21 mouse cellular contexts compared by ENCODE assay signal in the genomic region with DNA sequence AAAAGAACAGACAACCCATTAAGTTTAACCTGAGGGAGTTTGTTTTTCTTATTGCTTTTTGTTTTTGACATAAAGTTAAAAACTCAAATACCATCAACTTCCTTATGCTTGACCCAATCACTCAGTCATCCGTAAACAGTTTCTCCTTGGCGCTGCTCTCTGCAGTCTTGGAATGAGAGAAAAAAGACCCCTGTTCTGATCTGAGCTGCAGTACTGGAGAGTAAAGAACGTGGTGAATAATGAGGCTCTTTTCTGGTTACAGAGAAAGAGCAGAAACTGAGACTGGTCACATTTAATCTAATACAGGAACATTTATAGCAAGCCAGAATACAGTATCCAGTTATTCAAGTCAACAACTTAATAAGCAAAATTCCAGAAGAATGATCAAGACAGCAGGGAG. TPM values are rescaled to one million over a fixed set of nuclear protein-coding genes. Genes with fewer than 3 reads are reported as not detected.
A peak's percentile ranks its signal among the peaks of the same experiment; 100 is the strongest.
DNase-seq lines count a peak whose midpoint lies in the region; ATAC-seq and TF ChIP-seq lines count a peak whose summit lies in the region.
"Had no signal": no experiment of that assay in that cellular context is flagged by ENCODE, and none has a peak within 500 bp of the region (broad histone marks: within the 10 kb centered on the region; RNA-seq: fewer than 3 reads in every experiment).

No protein-coding gene starts in this region.

- peak; percentile 49; the same call in 1 of the 2 replicates for ATAC-seq in forebrain, embryonic 15.5 days (replicated peaks)
- no peak for ATAC-seq in forebrain, postnatal 0 days
- no peak for ATAC-seq in intestine, embryonic 15.5 days
- no peak for ATAC-seq in intestine, postnatal 0 days

- no peak overlapping the region for H3K4me3 ChIP-seq in forebrain, embryonic 15.5 days
- H3K4me3 ChIP-seq in forebrain, postnatal 0 days (ENCODE audit: low read depth, low read length): no peak overlapping the region
- H3K4me3 ChIP-seq in intestine, embryonic 15.5 days (replicated peaks): no peak overlapping the region
- H3K4me3 ChIP-seq in intestine, postnatal 0 days (ENCODE audit: low read depth, low read length): no peak overlapping the region
- no peak overlapping the region for H3K4me3 ChIP-seq in cerebellum, adult 2 months (replicated peaks; ENCODE audit: insufficient read depth, low read depth, low read length)
- H3K4me3 ChIP-seq: heart, embryonic 13.5 days; liver, embryonic 13.5 days had no signal

- no peaks in the 10 kb centered on the region for H3K9me3 ChIP-seq in forebrain, embryonic 15.5 days
- no peaks in the 10 kb centered on the region for H3K9me3 ChIP-seq in forebrain, postnatal 0 days (ENCODE audit: low read length)
- H3K9me3 ChIP-seq in intestine, embryonic 15.5 days: no peaks in the 10 kb centered on the region
- H3K9me3 ChIP-seq in intestine, postnatal 0 days (ENCODE audit: control insufficient read depth): no peaks in the 10 kb centered on the region
- H3K9me3 ChIP-seq: G1E; heart, embryonic 13.5 days; liver, embryonic 13.5 days had no signal

- no peaks in the 10 kb centered on the region for H3K36me3 ChIP-seq in forebrain, embryonic 15.5 days
- no peaks in the 10 kb centered on the region for H3K36me3 ChIP-seq in forebrain, postnatal 0 days (ENCODE audit: insufficient read depth)
- H3K36me3 ChIP-seq in intestine, embryonic 15.5 days: no peaks in the 10 kb centered on the region
- no peaks in the 10 kb centered on the region for H3K36me3 ChIP-seq in intestine, postnatal 0 days (ENCODE audit: control insufficient read depth, insufficient read depth)
- H3K36me3 ChIP-seq: G1E; heart, embryonic 13.5 days; liver, embryonic 13.5 days had no signal

- H3K9ac ChIP-seq in forebrain, embryonic 15.5 days (replicated peaks): no peak overlapping the region
- H3K9ac ChIP-seq in forebrain, postnatal 0 days: no peak overlapping the region
- no peak overlapping the region for H3K9ac ChIP-seq in intestine, embryonic 15.5 days
- no peak overlapping the region for H3K9ac ChIP-seq in intestine, postnatal 0 days (ENCODE audit: low read depth, low read length)
- H3K9ac ChIP-seq: heart, embryonic 13.5 days; liver, embryonic 13.5 days; lung, embryonic 14.5 days had no signal

- H3K4me2 ChIP-seq in forebrain, embryonic 15.5 days (replicated peaks): no peak overlapping the region
- no peak overlapping the region for H3K4me2 ChIP-seq in forebrain, postnatal 0 days (ENCODE audit: low read depth)
- H3K4me2 ChIP-seq in intestine, embryonic 15.5 days (replicated peaks): no peak overlapping the region
- no peak overlapping the region for H3K4me2 ChIP-seq in intestine, postnatal 0 days (replicated peaks; ENCODE audit: low read depth)
- H3K4me2 ChIP-seq: heart, embryonic 13.5 days; liver, embryonic 13.5 days; lung, embryonic 14.5 days had no signal

- no peak for TF ChIP-seq POLR2A in brain, embryonic 14.5 days (IDR thresholded peaks at IDR 0.05; ENCODE audit: borderline replicate concordance, extremely low read depth, insufficient read depth, insufficient read length, poor library complexity, severe bottlenecking)
- no peak for TF ChIP-seq POLR2A in cerebellum, adult 2 months (IDR thresholded peaks at IDR 0.05; ENCODE audit: borderline replicate concordance, insufficient read depth, low read length)

- H3K27me3 ChIP-seq in forebrain, embryonic 15.5 days: no peaks in the 10 kb centered on the region
- no peaks in the 10 kb centered on the region for H3K27me3 ChIP-seq in forebrain, postnatal 0 days (ENCODE audit: insufficient read depth, low read length)
- H3K27me3 ChIP-seq in intestine, embryonic 15.5 days (replicated peaks): no peaks in the 10 kb centered on the region
- no peaks in the 10 kb centered on the region for H3K27me3 ChIP-seq in intestine, postnatal 0 days (replicated peaks; ENCODE audit: control insufficient read depth, insufficient read depth, low read length)
- no peaks in the 10 kb centered on the region; the same call in 1 of the 2 replicates for H3K27me3 ChIP-seq in cerebellum, adult 2 months (ENCODE audit: control insufficient read depth, insufficient read depth, low read length)
- H3K27me3 ChIP-seq: heart, embryonic 13.5 days; liver, embryonic 13.5 days had no signal

- H3K4me1 ChIP-seq in forebrain, embryonic 15.5 days: peaks cover 13% of the 10 kb centered on the region
- peaks cover 8% of the 10 kb centered on the region; the same call in 1 of the 2 replicates for H3K4me1 ChIP-seq in forebrain, postnatal 0 days (ENCODE audit: insufficient read depth)
- H3K4me1 ChIP-seq in intestine, embryonic 15.5 days (replicated peaks): peaks cover 7% of the 10 kb centered on the region; the same call in 1 of the 2 replicates
- H3K4me1 ChIP-seq in intestine, postnatal 0 days (replicated peaks; ENCODE audit: control insufficient read depth, insufficient read depth, low read length): no peaks in the 10 kb centered on the region
- H3K4me1 ChIP-seq in cerebellum, adult 2 months (ENCODE audit: control insufficient read depth, insufficient read depth, low read length): no peaks in the 10 kb centered on the region
- H3K4me1 ChIP-seq: liver, embryonic 13.5 days had no signal

- 25% methylated on average over 3 of the region's 3 CpGs for WGBS in forebrain, embryonic 15.5 days
- WGBS in forebrain, postnatal 0 days: 18% methylated on average over 3 of the region's 3 CpGs
- 40% methylated on average over 3 of the region's 3 CpGs for WGBS in intestine, embryonic 15.5 days
- 62% methylated on average over 3 of the region's 3 CpGs for WGBS in intestine, postnatal 0 days
- WGBS in cerebellum, adult 2 months: 27% methylated on average over 3 of the region's 3 CpGs

- TF ChIP-seq CTCF in forebrain, postnatal 0 days (IDR thresholded peaks at IDR 0.05; ENCODE audit: low read depth): no peak
- TF ChIP-seq CTCF in intestine, postnatal 0 days (IDR thresholded peaks at IDR 0.05; ENCODE audit: low read depth): no peak
- TF ChIP-seq CTCF in brain, embryonic 14.5 days (IDR thresholded peaks at IDR 0.05; ENCODE audit: borderline replicate concordance, extremely low read depth, insufficient read depth, insufficient read length): no peak
- TF ChIP-seq CTCF in cerebellum, adult 2 months (IDR thresholded peaks at IDR 0.05; ENCODE audit: borderline replicate concordance, insufficient read depth, low read depth, low read length): no peak

- DNase-seq in forebrain, postnatal 0 days: no peak
- peak; percentile 60 for DNase-seq in brain, embryonic 14.5 days (ENCODE audit: low read depth)
- DNase-seq in retina, postnatal 1 day: peak; percentile 30
- no peak for DNase-seq in cerebellum, adult 2 months
- no peak for DNase-seq in c-Kit-positive CD71-positive TER-119-positive erythroid progenitor cells, embryonic 14.5 days (ENCODE audit: low spot score)
- DNase-seq: adrenal gland, postnatal 25 days; cerebellum, adult 18-20 months; gastrocnemius, postnatal 14 days; heart, adult 18-20 months; kidney, adult 11 months; kidney, postnatal 36 days; layer of hippocampus, adult 9-11 months; liver, embryonic 13.5 days; lung, embryonic 14.5 days; lung, postnatal 36 days; right cerebral cortex, adult 18-20 months had no signal

- peak overlapping the region; percentile 20; the same call in 1 of the 2 replicates for H3K27ac ChIP-seq in forebrain, embryonic 15.5 days (replicated peaks)
- H3K27ac ChIP-seq in forebrain, postnatal 0 days (ENCODE audit: low read depth, low read length): no peak overlapping the region
- peak overlapping the region; percentile 6; the same call in 1 of the 2 replicates for H3K27ac ChIP-seq in intestine, embryonic 15.5 days
- H3K27ac ChIP-seq in intestine, postnatal 0 days (ENCODE audit: low read depth, low read length): no peak overlapping the region
- no peak overlapping the region for H3K27ac ChIP-seq in cerebellum, adult 2 months (ENCODE audit: insufficient read depth, low read length)
- H3K27ac ChIP-seq: heart, embryonic 13.5 days; liver, embryonic 13.5 days had no signal

RNA-seq across cellular contexts. Expression of gene Ccn2, which starts 21.8 kb away (rescaled TPM):
- polyA plus RNA-seq in forebrain, embryonic 15.5 days (2015; fragmentation: Nextera tagmentation; extraction: Ambion mirVana): 2.3 and 2.4 TPM in 2 replicates
- 13.7 and 18.6 TPM in 2 replicates for total RNA-seq in forebrain, postnatal 0 days (2014; rRNA removed)
- polyA plus RNA-seq in forebrain, postnatal 0 days (2015; fragmentation: Nextera tagmentation; extraction: Ambion mirVana): 2.9 and 4.4 TPM in 2 replicates
- polyA plus RNA-seq in intestine, embryonic 15.5 days (2015; fragmentation: Nextera tagmentation; extraction: Ambion mirVana): 9.3 and 10.1 TPM in 2 replicates
- 7.8 and 10.2 TPM in 2 replicates for polyA plus RNA-seq in intestine, postnatal 0 days (2015; fragmentation: Nextera tagmentation; extraction: Ambion mirVana)
- polyA plus RNA-seq in brain, embryonic 14.5 days (2012; rRNA removed): 8.7 and 11.7 TPM in 2 replicates
- 9.8 TPM in 2 replicates for polyA plus RNA-seq in cerebellum, adult 2 months (2012; rRNA removed)
- polyA plus RNA-seq: G1E had no signal

Comparison
In these comparisons a context has a peak if more than half of its experiments do, and no peak if none do; other contexts are left out.
1. H3K27ac ChIP-seq: peak in forebrain, embryonic 15.5 days (single experiment) and intestine, embryonic 15.5 days (single experiment); none in forebrain, postnatal 0 days (single experiment), intestine, postnatal 0 days (single experiment) and cerebellum, adult 2 months (single experiment).
2. DNase-seq: peak in brain, embryonic 14.5 days (single experiment) and retina, postnatal 1 day (single experiment); none in forebrain, postnatal 0 days (single experiment), cerebellum, adult 2 months (0 of 2) and c-Kit-positive CD71-positive TER-119-positive erythroid progenitor cells, embryonic 14.5 days (single experiment).